Mouse (Mus musculus): ENCODE data around the gene Dnajc11. TPM values are rescaled to one million over a fixed set of nuclear protein-coding genes. Genes with fewer than 3 reads are reported as not detected.

Dnajc11 gene
- polyA plus RNA-seq, 1 experiment from 2014 or later: 94.4 TPM

GRCm38 (mm10) chr4:151901422-151901821, 32.1 kb upstream of the Dnajc11 start:
- ATAC-seq (replicated peaks; ENCODE audit: low FRiP score): no peak
- Histone ChIP-seq H3K36me3 (ENCODE audit: control insufficient read depth, insufficient read depth, low read length) (no peaks in the 10 kb centered on the region), H3K4me1 (replicated peaks; ENCODE audit: control insufficient read depth, insufficient read depth, low read length) (no peaks in the 10 kb centered on the region; the same call in 1 of the 2 replicates), H3K9ac (ENCODE audit: low read length) (no peak overlapping the region), H3K4me2 (ENCODE audit: low read depth, low read length, severe bottlenecking) (no peak overlapping the region), H3K9me3 (ENCODE audit: control insufficient read depth, low read length) (no peaks in the 10 kb centered on the region; the same call in 1 of the 2 replicates), H3K27ac (ENCODE audit: low read depth, low read length) (no peak overlapping the region), H3K27me3 (ENCODE audit: control insufficient read depth, insufficient read depth, low read length) (no peaks in the 10 kb centered on the region), H3K4me3 (ENCODE audit: low read depth, low read length) (no peak overlapping the region)
- no peak for DNase-seq (ENCODE audit: low spot score)
- WGBS: 70% methylated on average over 11 of the region's 11 CpGs

GRCm38 (mm10) chr4:151902046-151902688, 31.3 kb upstream of the Dnajc11 start:
- no peak for DNase-seq (ENCODE audit: low spot score)
- WGBS: 81% methylated on average over 17 of the region's 17 CpGs

GRCm38 (mm10) chr4:151902689-151903241, 30.7 kb upstream of the Dnajc11 start:
- Histone ChIP-seq H3K4me3 (ENCODE audit: low read depth, low read length) (no peak overlapping the region), H3K4me2 (ENCODE audit: low read depth, low read length, severe bottlenecking) (no peak overlapping the region), H3K27ac (ENCODE audit: low read depth, low read length) (no peak overlapping the region), H3K9me3 (ENCODE audit: control insufficient read depth, low read length) (no peaks in the 10 kb centered on the region; the same call in 1 of the 2 replicates), H3K4me1 (replicated peaks; ENCODE audit: control insufficient read depth, insufficient read depth, low read length) (no peaks in the 10 kb centered on the region; the same call in 1 of the 2 replicates), H3K9ac (ENCODE audit: low read length) (no peak overlapping the region), H3K27me3 (ENCODE audit: control insufficient read depth, insufficient read depth, low read length) (no peaks in the 10 kb centered on the region), H3K36me3 (ENCODE audit: control insufficient read depth, insufficient read depth, low read length) (no peaks in the 10 kb centered on the region)
- WGBS: 70% methylated on average over 14 of the region's 14 CpGs
- no peak for ATAC-seq (replicated peaks; ENCODE audit: low FRiP score)
- peak; percentile 42 for DNase-seq (ENCODE audit: low spot score)

More at GRCm38 (mm10) chr4:151902046-151902688, 31.3 kb upstream of the Dnajc11 start:
- Histone ChIP-seq H3K9ac (ENCODE audit: low read length) (no peak overlapping the region), H3K27ac (ENCODE audit: low read depth, low read length) (no peak overlapping the region), H3K27me3 (ENCODE audit: control insufficient read depth, insufficient read depth, low read length) (no peaks in the 10 kb centered on the region), H3K4me1 (replicated peaks; ENCODE audit: control insufficient read depth, insufficient read depth, low read length) (no peaks in the 10 kb centered on the region; the same call in 1 of the 2 replicates), H3K4me2 (ENCODE audit: low read depth, low read length, severe bottlenecking) (no peak overlapping the region), H3K36me3 (ENCODE audit: control insufficient read depth, insufficient read depth, low read length) (no peaks in the 10 kb centered on the region), H3K9me3 (ENCODE audit: control insufficient read depth, low read length) (no peaks in the 10 kb centered on the region; the same call in 1 of the 2 replicates), H3K4me3 (ENCODE audit: low read depth, low read length) (no peak overlapping the region)
- no peak for ATAC-seq (replicated peaks; ENCODE audit: low FRiP score)

- Histone ChIP-seq H3K9ac (ENCODE audit: low read length) (no peak overlapping the region), H3K4me2 (ENCODE audit: low read depth, low read length, severe bottlenecking) (no peak overlapping the region), H3K27me3 (ENCODE audit: control insufficient read depth, insufficient read depth, low read length) (no peaks in the 10 kb centered on the region), H3K36me3 (ENCODE audit: control insufficient read depth, insufficient read depth, low read length) (no peaks in the 10 kb centered on the region), H3K4me3 (ENCODE audit: low read depth, low read length) (no peak overlapping the region), H3K9me3 (ENCODE audit: control insufficient read depth, low read length) (no peaks in the 10 kb centered on the region; the same call in 1 of the 2 replicates), H3K27ac (ENCODE audit: low read depth, low read length) (no peak overlapping the region), H3K4me1 (replicated peaks; ENCODE audit: control insufficient read depth, insufficient read depth, low read length) (no peaks in the 10 kb centered on the region; the same call in 1 of the 2 replicates)
- DNase-seq (ENCODE audit: low spot score) (peak; percentile 38), ATAC-seq (replicated peaks; ENCODE audit: low FRiP score) (no peak)
- WGBS: 59% methylated on average over 11 of the region's 11 CpGs
Observed at GRCm38 (mm10) chr4:151904098-151904497, 29.4 kb upstream of the Dnajc11 start.

GRCm38 (mm10) chr4:151905621-151906020, 27.9 kb upstream of the Dnajc11 start:
- Histone ChIP-seq H3K4me2 (ENCODE audit: low read depth, low read length, severe bottlenecking) (no peak overlapping the region), H3K9ac (ENCODE audit: low read length) (no peak overlapping the region), H3K27ac (ENCODE audit: low read depth, low read length) (no peak overlapping the region), H3K27me3 (ENCODE audit: control insufficient read depth, insufficient read depth, low read length) (no peaks in the 10 kb centered on the region), H3K4me1 (replicated peaks; ENCODE audit: control insufficient read depth, insufficient read depth, low read length) (no peaks in the 10 kb centered on the region; the same call in 1 of the 2 replicates), H3K36me3 (ENCODE audit: control insufficient read depth, insufficient read depth, low read length) (no peaks in the 10 kb centered on the region), H3K4me3 (ENCODE audit: low read depth, low read length) (no peak overlapping the region), H3K9me3 (ENCODE audit: control insufficient read depth, low read length) (no peaks in the 10 kb centered on the region)
- ATAC-seq (replicated peaks; ENCODE audit: low FRiP score) (no peak), DNase-seq (ENCODE audit: low spot score) (no peak)
- WGBS: 75% methylated on average over 4 of the region's 4 CpGs

GRCm38 (mm10) chr4:151907577-151908343, 25.7 kb upstream of the Dnajc11 start:
- no peak for ATAC-seq (replicated peaks; ENCODE audit: low FRiP score)
- WGBS: 76% methylated on average over 26 of the region's 26 CpGs
- Histone ChIP-seq H3K4me3 (ENCODE audit: low read depth, low read length) (no peak overlapping the region), H3K9ac (ENCODE audit: low read length) (no peak overlapping the region), H3K4me1 (replicated peaks; ENCODE audit: control insufficient read depth, insufficient read depth, low read length) (no peaks in the 10 kb centered on the region; the same call in 1 of the 2 replicates), H3K36me3 (ENCODE audit: control insufficient read depth, insufficient read depth, low read length) (no peaks in the 10 kb centered on the region), H3K27me3 (ENCODE audit: control insufficient read depth, insufficient read depth, low read length) (no peaks in the 10 kb centered on the region), H3K9me3 (ENCODE audit: control insufficient read depth, low read length) (no peaks in the 10 kb centered on the region), H3K27ac (ENCODE audit: low read depth, low read length) (no peak overlapping the region), H3K4me2 (ENCODE audit: low read depth, low read length, severe bottlenecking) (no peak overlapping the region)
- DNase-seq (ENCODE audit: low spot score): no peak

GRCm38 (mm10) chr4:151908809-151909208, 24.7 kb upstream of the Dnajc11 start:
- no peaks in the 10 kb centered on the region for H3K27me3 ChIP-seq (ENCODE audit: control insufficient read depth, insufficient read depth, low read length)
- no peak overlapping the region for H3K9ac ChIP-seq (ENCODE audit: low read length)
- no peak overlapping the region for H3K4me3 ChIP-seq (ENCODE audit: low read depth, low read length)
- ATAC-seq (replicated peaks; ENCODE audit: low FRiP score) (no peak), DNase-seq (ENCODE audit: low spot score) (peak; percentile 13)
- no peaks in the 10 kb centered on the region for H3K9me3 ChIP-seq (ENCODE audit: control insufficient read depth, low read length)
- 85% methylated on average over 8 of the region's 8 CpGs for WGBS
- no peak overlapping the region for H3K27ac ChIP-seq (ENCODE audit: low read depth, low read length)
- no peak overlapping the region for H3K4me2 ChIP-seq (ENCODE audit: low read depth, low read length, severe bottlenecking)
- no peaks in the 10 kb centered on the region; the same call in 1 of the 2 replicates for H3K4me1 ChIP-seq (replicated peaks; ENCODE audit: control insufficient read depth, insufficient read depth, low read length)
- H3K36me3 ChIP-seq (ENCODE audit: control insufficient read depth, insufficient read depth, low read length): no peaks in the 10 kb centered on the region

- WGBS: 83% methylated on average over 11 of the region's 11 CpGs
- Histone ChIP-seq H3K36me3 (ENCODE audit: control insufficient read depth, insufficient read depth, low read length) (no peaks in the 10 kb centered on the region), H3K9ac (ENCODE audit: low read length) (no peak overlapping the region), H3K4me1 (replicated peaks; ENCODE audit: control insufficient read depth, insufficient read depth, low read length) (no peaks in the 10 kb centered on the region), H3K4me3 (ENCODE audit: low read depth, low read length) (no peak overlapping the region), H3K9me3 (ENCODE audit: control insufficient read depth, low read length) (no peaks in the 10 kb centered on the region), H3K27me3 (ENCODE audit: control insufficient read depth, insufficient read depth, low read length) (no peaks in the 10 kb centered on the region), H3K4me2 (ENCODE audit: low read depth, low read length, severe bottlenecking) (no peak overlapping the region), H3K27ac (ENCODE audit: low read depth, low read length) (no peak overlapping the region)
- DNase-seq (ENCODE audit: low spot score) (no peak), ATAC-seq (replicated peaks; ENCODE audit: low FRiP score) (no peak)
Observed at GRCm38 (mm10) chr4:151916271-151916670, 17.2 kb upstream of the Dnajc11 start.
